Mouse (Mus musculus) urinary bladder, adult 18-20 months (tissue): Measurements from ENCODE around the gene S100a4.
A peak's percentile ranks its signal among the peaks of the same experiment; 100 is the strongest.

Experiments used
- DNase-seq, 2 experiments: peaks; one replicate each; pipeline ENCODE4 v3.0.0; 2022; ENCODE audit warnings: low spot score in 2 of 2, mixed read lengths in 2 of 2

S100a4 gene

DNA sequence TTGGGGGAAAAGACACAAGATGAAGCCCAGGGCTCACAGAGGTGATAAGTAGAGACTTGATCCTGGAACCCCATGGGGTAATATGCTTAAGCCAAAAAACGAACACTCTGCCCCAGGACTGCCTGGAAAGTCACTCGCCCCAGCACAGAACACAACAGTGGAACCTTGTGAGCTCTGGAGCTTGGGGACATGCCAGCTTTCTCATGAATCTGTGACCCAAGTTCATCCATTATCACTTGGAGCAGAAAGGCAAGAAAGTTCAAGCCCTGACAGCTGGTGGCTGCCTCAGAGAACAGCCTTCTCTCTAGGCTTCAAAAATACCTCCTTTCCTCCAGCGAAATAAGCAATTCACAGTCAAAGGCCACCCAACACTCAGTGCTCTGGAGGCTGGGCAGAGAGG lies 4.2 kb upstream of the S100a4 start:
- no peak for DNase-seq

DNA sequence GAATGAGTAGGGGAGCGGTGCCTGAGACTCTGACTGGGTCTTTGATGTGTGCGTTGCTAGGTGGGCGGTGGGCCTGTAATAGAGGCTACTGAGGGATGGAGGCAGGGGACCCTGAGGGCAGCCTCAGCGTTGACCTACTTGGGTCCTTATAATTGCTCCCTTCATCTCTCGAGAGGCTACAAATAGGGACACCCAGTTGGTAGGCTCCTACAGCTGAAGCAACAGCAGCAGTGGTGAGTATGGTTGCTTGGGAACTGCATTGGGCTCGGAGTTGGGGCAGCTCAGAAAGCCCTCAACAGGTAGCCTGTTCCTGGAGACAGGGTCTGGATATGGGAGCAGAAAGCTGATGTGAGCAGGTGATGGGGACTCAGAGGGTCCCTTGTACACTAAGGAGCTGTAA lies 3.5 kb upstream of the S100a4 start:
- no peak for DNase-seq

DNA sequence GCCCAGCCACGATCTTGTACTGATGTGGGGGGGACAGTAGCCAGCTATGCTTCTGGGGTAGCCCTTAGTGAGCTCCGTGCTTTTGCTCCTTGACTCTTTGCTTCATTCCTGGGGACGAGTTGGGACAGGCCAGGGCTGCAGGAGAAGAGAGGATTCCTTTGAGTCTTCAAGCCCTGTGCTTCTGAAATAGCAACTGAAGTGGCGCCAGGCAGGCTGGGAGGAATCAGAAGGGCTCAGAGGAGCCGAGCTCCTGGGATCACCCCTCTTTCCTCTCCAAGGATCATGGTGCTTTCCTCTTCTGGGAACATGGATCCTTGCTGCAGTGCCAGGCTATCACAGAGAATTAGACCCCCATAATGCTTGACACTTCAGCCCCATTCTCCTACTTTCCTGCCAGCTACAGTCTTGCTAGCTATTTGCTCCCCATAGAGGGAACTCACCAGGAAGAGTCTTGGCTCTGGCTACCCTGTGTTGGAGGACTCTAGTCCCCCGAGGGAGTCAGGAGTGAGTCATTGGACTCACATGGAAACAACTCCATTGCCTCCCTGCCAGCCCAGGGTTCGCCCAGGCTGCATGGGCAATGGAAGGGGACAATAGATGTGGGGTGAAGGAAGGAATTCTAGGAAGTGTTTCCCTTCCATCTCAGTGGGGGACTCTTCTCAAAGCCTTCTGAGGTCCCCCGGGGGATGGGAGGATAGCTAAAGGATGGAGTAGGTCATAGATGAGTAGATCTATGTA lies 2.9 kb upstream of the S100a4 start:
- DNase-seq: no peak

DNA sequence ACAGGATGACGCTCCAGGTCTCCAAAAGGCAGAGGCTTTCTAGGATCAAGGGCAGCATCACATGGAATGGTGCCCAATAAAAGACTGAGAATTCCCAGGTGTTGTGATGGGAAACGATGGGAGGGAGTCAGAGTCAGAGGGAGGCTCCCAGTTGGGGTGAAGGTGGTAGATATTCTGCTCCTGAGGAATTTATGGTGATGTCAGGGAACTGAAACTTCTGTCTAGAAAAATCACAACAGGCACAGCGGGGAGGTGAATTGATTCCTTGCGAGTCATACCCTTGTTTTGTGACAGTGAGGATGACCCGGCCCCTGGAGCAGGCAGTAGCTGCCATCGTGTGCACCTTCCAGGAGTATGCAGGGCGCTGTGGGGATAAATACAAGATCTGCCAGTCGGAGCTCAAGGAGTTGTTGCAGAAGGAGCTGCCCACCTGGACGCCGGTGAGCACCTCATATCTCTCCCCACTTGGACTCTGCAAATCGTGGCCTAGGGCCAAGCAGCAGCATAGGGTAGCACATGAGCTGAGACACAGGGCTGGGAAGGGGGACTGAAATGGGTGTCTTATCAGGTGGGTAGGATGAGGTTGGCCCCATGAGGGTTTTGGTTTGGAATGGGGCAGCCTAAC lies 2.0 kb upstream of the S100a4 start, which contains the start of gene Gm42674:
Gene Gm42674, plus strand, starts transcription at position 419 of the 625 bp plus-strand sequence.
- DNase-seq: peak in 1 of 2 experiments; percentile 9

DNA sequence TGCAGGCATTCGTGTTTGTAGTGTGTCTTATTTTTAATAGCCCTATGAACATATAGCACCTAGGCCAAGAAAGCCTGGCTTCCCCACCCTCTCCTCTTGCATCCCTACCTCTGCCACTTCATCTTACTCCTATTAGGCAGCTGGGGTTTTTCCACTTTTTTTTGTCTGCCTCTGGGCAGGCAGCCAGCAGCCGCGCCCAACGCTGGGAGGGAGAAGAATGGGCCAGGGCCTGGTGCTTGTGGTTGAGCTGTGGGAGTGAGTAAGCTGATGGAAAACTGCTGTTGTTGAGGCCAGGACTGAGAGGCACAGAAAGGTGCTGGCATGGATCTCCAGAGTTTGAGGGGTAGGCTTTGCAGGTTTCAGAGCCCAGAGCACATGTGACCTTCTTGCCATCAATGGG lies 845 bp downstream of the S100a4 start:
- DNase-seq: peak; percentile 92 to 96

DNA sequence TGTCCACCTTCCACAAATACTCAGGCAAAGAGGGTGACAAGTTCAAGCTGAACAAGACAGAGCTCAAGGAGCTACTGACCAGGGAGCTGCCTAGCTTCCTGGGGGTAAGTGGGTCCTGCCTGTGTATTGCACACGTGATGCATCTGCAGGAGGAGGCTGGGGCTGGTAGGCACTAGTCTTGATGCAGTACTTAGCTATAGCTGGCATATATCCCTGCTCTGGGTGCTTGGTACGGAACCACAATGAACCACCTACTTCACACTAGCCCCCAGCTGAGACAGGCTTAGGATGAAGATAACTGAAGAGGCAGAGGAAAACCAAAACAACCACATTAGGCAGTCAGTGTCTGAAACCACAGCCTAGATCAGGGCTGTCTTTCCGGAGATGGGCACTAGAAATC lies 1.5 kb downstream of the S100a4 start:
- DNase-seq: peak in 1 of 2 experiments; percentile 6

DNA sequence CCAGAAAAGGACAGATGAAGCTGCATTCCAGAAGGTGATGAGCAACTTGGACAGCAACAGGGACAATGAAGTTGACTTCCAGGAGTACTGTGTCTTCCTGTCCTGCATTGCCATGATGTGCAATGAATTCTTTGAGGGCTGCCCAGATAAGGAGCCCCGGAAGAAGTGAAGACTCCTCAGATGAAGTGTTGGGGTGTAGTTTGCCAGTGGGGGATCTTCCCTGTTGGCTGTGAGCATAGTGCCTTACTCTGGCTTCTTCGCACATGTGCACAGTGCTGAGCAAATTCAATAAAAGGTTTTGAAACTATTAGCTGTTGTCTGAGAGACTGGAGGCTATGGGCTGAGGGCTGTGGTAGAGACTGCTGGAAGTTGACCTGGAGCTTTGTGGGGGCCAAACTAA lies 2.2 kb downstream of the S100a4 start:
- peak in 1 of 2 experiments; percentile 1 for DNase-seq

DNA sequence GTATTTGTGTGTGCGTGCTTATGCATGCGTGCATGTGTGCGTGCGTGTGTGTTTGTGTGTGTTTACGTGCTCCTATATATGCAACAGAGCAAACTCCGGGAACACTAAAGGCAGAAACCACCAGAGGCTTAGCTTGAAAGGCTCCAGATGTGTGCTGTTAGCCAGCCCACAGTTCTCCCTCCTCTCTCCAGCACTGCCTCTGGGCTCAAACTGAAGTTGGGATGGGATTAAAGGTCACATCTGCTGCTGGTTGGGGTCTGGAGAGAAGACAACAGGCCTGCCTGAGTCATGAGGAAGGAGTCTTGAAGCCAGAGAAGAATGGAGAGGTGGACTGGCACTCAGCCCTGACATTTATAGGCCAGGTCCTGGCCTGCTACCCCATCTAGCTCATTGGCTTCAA lies 2.6 kb downstream of the S100a4 start:
- peak in 1 of 2 experiments; percentile 5 for DNase-seq

DNA sequence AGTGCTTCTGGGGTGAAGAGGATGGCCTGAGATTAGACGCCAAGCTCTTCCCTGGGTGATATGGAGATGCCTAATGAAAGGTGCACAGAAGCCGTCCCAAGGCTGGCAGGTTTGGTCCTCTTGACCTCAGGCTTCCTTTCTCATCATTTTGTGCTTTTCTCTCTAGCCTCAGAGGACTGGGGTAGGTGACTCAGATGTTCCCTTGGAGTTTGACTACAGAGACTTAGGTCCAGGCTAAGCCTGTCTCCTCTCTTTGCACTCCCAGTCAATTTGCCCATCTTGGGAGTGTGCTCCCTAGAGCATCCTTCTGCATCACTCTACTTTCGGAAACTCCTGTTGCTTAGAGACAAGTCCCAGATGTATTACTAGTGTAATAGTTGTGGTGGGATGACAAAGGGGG lies 3.8 kb downstream of the S100a4 start:
- peak in 1 of 2 experiments; percentile 5 for DNase-seq

DNA sequence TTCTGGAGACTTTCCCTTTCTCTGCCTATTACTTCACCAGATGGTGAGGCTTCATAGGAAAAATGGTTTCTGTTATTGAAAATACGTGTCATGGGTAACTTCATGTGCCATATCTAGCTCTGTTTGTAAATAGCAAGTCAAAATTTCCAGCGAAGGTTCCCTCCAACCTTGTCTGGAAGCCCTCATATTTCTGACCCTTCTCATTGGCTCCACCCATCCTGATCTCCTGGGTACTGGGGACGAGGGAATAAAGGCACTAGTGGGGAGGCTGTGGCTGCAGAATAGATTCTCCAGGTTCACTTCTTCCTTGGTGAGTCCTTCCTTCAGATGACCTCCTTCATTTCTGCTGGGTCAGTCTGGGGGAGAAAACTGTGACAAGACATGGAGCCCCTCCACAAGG lies 4.7 kb downstream of the S100a4 start, which contains the start of gene S100a5:
Gene S100a5, plus strand, starts transcription at position 301 of the 400 bp plus-strand sequence.
- peak in 1 of 2 experiments; percentile 1 for DNase-seq

DNA sequence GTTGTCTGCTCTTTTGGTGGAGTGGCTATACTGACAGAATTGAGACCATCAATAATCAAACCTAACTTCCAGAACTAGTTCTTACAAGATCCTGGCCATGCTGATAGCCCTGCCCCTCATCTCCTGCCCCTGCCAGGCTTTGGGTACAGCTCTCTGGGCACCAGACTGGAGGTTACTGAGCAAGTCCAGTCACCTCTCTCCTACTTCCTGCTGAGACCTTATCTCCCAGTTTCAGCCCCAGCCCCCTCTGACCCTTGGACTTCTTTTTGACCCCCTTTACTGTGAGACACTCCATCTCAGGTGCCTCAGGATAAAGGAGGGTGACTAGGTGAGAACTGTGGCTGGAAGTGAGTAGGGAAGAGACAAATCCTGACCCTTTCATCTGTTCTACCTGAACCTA lies 5.5 kb downstream of the S100a4 start:
- peak; percentile 52 to 73 for DNase-seq

DNA sequence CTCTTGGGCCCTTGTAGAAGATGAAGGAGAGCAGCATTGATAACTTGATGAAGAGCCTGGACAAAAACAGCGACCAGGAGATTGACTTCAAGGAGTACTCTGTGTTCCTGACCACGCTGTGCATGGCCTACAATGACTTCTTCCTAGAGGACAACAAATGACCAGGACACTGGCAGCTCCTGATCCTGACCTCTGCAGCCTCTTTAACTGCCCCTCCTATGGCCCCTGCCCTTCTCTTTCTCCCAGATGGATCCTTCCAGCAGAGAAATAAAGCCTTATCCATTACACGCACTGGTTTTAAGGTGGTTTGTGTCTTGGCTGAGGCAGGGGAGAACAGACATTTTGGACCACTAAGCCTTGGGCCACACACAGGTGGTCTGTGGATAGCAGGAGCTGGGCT lies 7.9 kb downstream of the S100a4 start:
- DNase-seq: no peak

DNA sequence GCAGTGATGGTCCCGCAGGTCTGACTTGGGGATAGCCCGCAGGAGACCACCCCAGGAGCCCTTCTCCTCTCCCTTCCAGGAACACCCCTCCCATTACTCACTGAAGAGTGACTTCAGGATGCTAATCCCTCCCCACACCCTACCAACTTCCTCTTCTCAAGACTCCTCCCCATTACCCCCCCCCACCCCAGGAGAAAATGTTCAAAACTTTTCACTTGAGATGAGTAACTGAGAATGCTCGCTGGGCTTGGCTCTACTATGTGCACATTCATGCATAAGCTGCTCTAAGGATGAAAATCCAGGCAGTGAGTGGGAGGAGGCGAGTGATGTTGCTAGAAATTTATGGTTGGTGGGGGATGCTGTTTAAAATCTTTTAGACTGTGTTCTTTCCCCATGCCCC lies 8.5 kb downstream of the S100a4 start:
- DNase-seq: peak in 1 of 2 experiments; percentile 23

DNA sequence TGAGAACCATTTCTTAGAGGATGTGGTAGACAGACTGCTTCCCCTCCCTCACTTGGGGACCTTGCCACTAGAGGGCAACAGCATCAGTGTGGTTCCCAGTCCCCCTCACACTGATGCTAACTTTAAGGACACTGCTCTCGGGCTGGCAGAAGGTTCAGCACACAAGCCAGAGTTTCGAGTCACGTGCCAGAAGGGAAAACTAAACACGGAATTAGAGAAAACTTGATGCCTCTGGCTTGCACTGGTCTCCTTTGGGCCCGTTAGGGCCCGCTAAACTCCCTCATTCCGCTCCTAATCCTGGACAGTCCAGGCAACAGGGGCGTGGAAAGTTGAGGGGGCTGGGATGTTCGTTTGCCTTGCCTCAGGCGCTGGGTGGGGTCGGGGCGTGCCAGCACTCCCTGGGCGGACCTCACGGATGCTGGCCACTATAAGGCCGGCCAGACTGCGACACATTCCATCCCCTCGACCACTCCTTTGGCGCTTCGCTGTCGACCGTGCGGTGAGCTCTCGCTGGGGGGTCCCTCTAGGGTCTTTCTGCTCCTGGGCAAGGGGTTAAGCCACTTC lies 9.2 kb downstream of the S100a4 start, which contains the start of gene S100a6:
Gene S100a6, plus strand, starts transcription at position 155 of the 564 bp plus-strand sequence.
- DNase-seq: peak; percentile 82 to 92

DNA sequence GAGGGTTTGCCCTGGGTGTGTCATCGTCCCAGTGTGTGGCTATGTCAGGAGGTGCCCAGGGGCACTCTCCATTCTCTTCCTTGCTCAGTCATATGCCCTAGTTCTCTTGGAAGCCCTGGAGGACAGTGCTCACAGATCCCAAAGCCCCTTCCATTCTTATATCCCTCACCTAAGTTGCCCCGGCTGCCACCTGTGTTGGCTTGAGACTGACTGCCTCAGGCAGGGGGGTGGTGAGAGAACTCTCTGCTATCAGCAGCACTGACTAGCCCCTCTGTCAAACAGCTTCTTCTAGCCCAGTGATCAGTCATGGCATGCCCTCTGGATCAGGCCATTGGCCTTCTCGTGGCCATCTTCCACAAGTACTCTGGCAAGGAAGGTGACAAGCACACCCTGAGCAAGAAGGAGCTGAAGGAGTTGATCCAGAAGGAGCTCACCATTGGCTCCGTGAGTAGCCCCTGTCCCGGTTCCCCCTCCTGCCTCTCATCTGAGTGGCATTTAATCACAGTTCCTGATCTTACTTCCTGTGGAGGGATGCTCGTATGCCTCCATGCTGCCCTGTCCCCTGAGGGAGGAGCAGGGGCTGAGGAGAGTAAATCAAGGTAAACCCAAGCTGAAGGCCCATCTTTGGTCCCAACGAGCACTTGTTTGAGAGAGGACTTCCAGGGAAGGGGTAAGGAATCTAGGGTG lies 10.0 kb downstream of the S100a4 start:
- DNase-seq: peak in 1 of 2 experiments; percentile 39

DNA sequence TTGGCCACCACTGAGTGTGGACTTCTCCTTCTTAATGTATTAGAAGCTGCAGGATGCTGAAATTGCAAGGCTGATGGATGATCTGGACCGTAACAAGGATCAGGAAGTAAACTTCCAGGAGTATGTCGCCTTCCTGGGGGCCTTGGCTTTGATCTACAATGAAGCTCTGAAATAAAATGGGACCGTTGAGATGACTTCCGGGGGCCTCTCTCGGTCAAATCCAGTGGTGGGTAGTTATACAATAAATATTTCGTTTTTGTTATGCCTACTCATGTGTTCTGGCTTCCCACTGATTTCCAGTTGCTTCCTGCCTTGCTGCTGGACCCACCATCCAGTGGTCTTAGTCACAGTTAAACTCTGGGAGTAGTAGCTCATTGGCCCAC lies 10.6 kb downstream of the S100a4 start:
- no peak for DNase-seq

DNA sequence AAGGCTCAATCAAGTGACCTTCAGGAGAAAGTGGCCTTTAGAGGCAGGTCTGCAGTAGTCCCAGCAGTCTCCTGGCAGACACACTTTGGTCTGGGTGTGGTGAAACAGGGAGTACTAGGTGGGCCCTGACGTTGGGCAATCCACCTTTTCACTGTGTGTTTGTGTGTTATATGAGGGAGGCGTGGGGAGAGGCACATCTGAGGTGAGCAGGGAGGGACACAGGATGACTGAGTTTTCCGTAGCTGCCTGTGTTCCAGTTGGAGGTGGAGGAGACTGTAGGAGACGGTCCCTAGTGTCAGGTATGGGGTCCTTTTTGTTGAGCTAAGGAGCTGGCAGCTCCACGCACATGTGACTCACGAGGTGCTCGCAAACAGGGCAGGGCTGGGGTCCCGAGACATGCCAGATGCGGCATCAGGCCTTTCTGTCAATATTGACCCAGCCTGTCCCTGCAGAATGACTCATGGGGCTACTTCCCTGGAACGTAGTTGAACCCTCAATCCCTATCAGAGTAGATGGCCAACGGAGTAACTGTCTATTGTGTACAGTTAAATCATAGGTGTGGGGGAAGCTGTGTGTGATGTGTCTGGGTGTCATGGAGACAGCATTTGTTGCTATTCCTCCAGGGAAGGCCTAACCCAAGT lies 11.2 kb downstream of the S100a4 start:
- peak in 1 of 2 experiments; percentile 57 for DNase-seq

DNA sequence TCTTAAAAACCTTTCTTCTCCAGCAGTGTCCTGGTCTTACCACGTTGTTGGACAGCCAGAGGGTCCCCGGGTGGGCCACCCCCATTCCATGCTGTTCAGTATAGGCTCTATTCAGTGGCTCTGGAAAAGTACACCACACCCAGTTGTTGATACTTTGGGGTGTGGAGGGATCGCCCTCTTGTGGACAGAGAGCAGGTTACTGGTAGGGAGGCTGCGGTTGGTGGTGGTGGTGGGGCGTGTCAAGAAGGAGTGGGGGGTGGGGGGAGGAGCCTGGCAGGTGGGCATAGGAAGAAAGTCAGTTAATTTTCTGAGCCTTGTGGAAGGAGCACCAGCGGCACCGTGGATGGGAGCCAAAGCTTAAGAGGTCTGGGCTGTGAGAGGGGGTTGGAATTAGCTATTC lies 11.8 kb downstream of the S100a4 start:
- peak in 1 of 2 experiments; percentile 77 for DNase-seq

DNA sequence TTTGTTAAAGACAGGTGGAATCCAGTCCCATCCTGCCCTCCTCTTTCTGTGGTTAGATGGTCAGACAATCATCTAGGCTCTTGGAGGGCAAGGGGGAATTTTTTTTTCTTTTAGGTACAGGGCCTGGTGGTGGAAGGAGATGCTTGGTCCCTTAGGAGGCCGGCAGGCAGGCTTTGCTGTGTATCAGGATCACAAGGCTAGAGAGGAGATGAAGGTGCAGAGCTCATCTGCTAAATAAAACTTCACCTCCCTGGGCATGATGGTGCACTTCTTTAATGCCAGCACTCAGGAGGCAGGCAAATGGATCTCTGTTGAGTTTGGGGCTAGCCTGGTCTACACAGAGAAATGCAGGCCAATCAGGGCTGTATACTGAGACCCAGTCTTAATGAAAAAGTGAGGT lies 12.3 kb downstream of the S100a4 start:
- peak in 1 of 2 experiments; percentile 10 for DNase-seq

DNA sequence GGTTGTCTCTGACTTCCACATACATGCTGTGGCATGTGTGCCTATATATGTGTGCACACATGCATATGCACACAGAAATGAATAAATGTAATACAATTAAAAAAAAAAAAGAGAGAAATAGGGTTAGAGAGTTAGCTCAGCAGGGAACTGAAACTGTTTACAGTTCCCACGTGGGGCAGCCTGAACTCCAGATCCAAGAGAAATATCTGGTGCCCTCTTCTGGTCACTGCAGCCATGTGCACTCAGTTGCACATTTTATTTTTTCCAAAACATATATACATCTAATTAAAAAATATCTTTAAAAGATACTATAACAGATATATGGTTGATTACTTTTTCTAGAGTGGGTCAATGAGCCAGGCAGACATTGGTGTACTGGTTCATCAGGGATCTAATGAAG lies 14.0 kb downstream of the S100a4 start:
- no peak for DNase-seq

DNA sequence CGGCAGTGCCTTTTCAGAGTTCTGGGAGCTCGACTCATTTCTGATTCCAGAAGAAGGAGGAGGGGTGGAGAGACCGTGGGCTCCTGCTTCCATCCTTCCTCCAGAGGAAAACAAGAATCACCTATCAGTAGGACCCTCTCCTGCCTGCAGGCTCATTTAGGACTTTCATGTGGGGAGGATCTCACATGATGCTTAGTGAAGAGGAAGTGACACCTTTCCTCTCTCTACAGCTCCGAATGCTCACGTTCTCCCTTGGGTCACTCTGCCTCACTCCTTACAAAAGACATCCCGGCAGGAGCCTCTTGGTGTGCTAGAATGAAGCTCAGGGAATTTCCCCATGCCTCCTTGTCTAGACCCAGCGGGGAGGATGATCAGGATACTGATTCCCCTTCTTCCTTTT lies 18.0 kb downstream of the S100a4 start:
- no peak for DNase-seq
